Comparison of ENCODE assay signal across 7 mouse cellular contexts in genomic region chr2:140170803-140171553, GRCm38 (mm10). TPM values are rescaled to one million over a fixed set of nuclear protein-coding genes. Genes with fewer than 3 reads are reported as not detected.
DNase-seq lines count a peak whose midpoint lies in the region; ATAC-seq and TF ChIP-seq lines count a peak whose summit lies in the region.

No protein-coding gene starts in this region.

- H3K9ac ChIP-seq in lung, postnatal 0 days (replicated peaks; ENCODE audit: low read depth): peak overlapping the region; percentile 76
- peak overlapping the region; percentile 86 for H3K9ac ChIP-seq in liver, embryonic 16.5 days (ENCODE audit: low read depth, low read length)

- no peaks in the 10 kb centered on the region for H3K27me3 ChIP-seq in lung, postnatal 0 days (replicated peaks; ENCODE audit: insufficient read depth, low read length)
- H3K27me3 ChIP-seq in liver, embryonic 16.5 days (ENCODE audit: control insufficient read depth, insufficient read depth, low read depth, low read length): no peaks in the 10 kb centered on the region

- peak; percentile 47 for DNase-seq in lung, postnatal 0 days (ENCODE audit: low spot score)
- no peak for DNase-seq in lung, adult 18-20 months
- DNase-seq in c-Kit-positive CD71-positive TER-119-negative erythroid progenitor cells, embryonic 14.5 days (ENCODE audit: low read depth): peak; percentile 8
- DNase-seq in gonadal fat pad, adult 2 months (ENCODE audit: low read depth): peak; percentile 5
- DNase-seq in left cerebral cortex, postnatal 4 days: no peak
- DNase-seq in right cerebral cortex, adult 18-20 months: no peak

- 0 out of 2 replicates have a peak, but pooled peaks cover 11% of the 10 kb centered on the region for H3K4me1 ChIP-seq in lung, postnatal 0 days (ENCODE audit: insufficient read depth, low read depth, low read length)
- peaks cover 14% of the 10 kb centered on the region for H3K4me1 ChIP-seq in liver, embryonic 16.5 days (ENCODE audit: control insufficient read depth, low read depth, low read length)

- no peak for TF ChIP-seq CTCF in lung, postnatal 0 days (IDR thresholded peaks at IDR 0.05)

- H3K27ac ChIP-seq in lung, postnatal 0 days (ENCODE audit: low read length): 0 out of 2 replicates have a peak overlapping the region, but pooled peaks have one; percentile 29
- peak overlapping the region; percentile 82 for H3K27ac ChIP-seq in liver, embryonic 16.5 days (ENCODE audit: low read length)

- WGBS in lung, postnatal 0 days: 4% methylated on average over 28 of the region's 28 CpGs
- 5% methylated on average over 28 of the region's 28 CpGs for WGBS in liver, embryonic 16.5 days (ENCODE audit: insufficient replicate concordance)

- H3K9me3 ChIP-seq in lung, postnatal 0 days (ENCODE audit: low read length): no peaks in the 10 kb centered on the region
- H3K9me3 ChIP-seq in liver, embryonic 16.5 days (replicated peaks; ENCODE audit: control insufficient read depth, low read length): no peaks in the 10 kb centered on the region

- peak overlapping the region; percentile 61 for H3K4me3 ChIP-seq in lung, postnatal 0 days (ENCODE audit: low read depth, low read length)
- H3K4me3 ChIP-seq in liver, embryonic 16.5 days (ENCODE audit: low read depth, low read length): peak overlapping the region; percentile 90

- TF ChIP-seq EP300 in lung, postnatal 0 days (IDR thresholded peaks at IDR 0.05): no peak

- intact Hi-C loops in left cerebral cortex, postnatal 4 days (cut with DNase I): loop anchor here (10.0 kb wide), 1 partner anchor 224 kb away; the partner anchor contains the start of gene Macrod2

- ATAC-seq in lung, postnatal 0 days: peak; percentile 64
- peak; percentile 64 for ATAC-seq in liver, embryonic 16.5 days (ENCODE audit: low read depth)

- peak overlapping the region; percentile 76 for H3K4me2 ChIP-seq in lung, postnatal 0 days (replicated peaks; ENCODE audit: low read depth, low read length)
- peak overlapping the region; percentile 96 for H3K4me2 ChIP-seq in liver, embryonic 16.5 days (ENCODE audit: low read depth, low read length)

- no peaks in the 10 kb centered on the region for H3K36me3 ChIP-seq in lung, postnatal 0 days (ENCODE audit: insufficient read depth, low read length)
- H3K36me3 ChIP-seq in liver, embryonic 16.5 days (ENCODE audit: control insufficient read depth, insufficient read depth): peaks cover 4% of the 10 kb centered on the region

RNA-seq across cellular contexts. Expression of gene Ndufaf5, which starts 0.5 kb away (rescaled TPM):
- polyA plus RNA-seq in lung, postnatal 0 days (2015; fragmentation: Nextera tagmentation; extraction: Ambion mirVana): 9.2 and 9.4 TPM in 2 replicates
- 4.0 and 5.0 TPM in 2 replicates for polyA plus RNA-seq in gonadal fat pad, adult 2 months (2012; rRNA removed)
- polyA plus RNA-seq in liver, embryonic 16.5 days (2015; fragmentation: Nextera tagmentation; extraction: Ambion mirVana): 5.9 and 6.6 TPM in 2 replicates
- total RNA-seq in left cerebral cortex, postnatal 4 days (2021): 10 to 100 TPM; 50.1 to 55.1 TPM

RNA-seq across cellular contexts. Expression of gene Esf1, which starts 0.6 kb away (rescaled TPM):
- 12.1 and 15.1 TPM in 2 replicates for polyA plus RNA-seq in lung, postnatal 0 days (2015; fragmentation: Nextera tagmentation; extraction: Ambion mirVana)
- 0.65 and 1.5 TPM in 2 replicates for polyA plus RNA-seq in gonadal fat pad, adult 2 months (2012; rRNA removed)
- polyA plus RNA-seq in liver, embryonic 16.5 days (2015; fragmentation: Nextera tagmentation; extraction: Ambion mirVana): 7.5 and 8.9 TPM in 2 replicates
- total RNA-seq in left cerebral cortex, postnatal 4 days (2021): 10 to 100 TPM; 18.7 to 19.3 TPM

RNA-seq across cellular contexts. Expression of gene Gm17374, which starts 19.1 kb away (rescaled TPM):
- polyA plus RNA-seq in lung, postnatal 0 days (2015; fragmentation: Nextera tagmentation; extraction: Ambion mirVana): not detected in 2 replicates
- not detected in 2 replicates for polyA plus RNA-seq in gonadal fat pad, adult 2 months (2012; rRNA removed)
- not detected in 2 replicates for polyA plus RNA-seq in liver, embryonic 16.5 days (2015; fragmentation: Nextera tagmentation; extraction: Ambion mirVana)
- total RNA-seq in left cerebral cortex, postnatal 4 days (2021): not detected

Comparison
In these comparisons a context has a peak if more than half of its experiments do, and no peak if none do; other contexts are left out.
1. DNase-seq: peak in lung, postnatal 0 days (single experiment), c-Kit-positive CD71-positive TER-119-negative erythroid progenitor cells, embryonic 14.5 days (single experiment) and gonadal fat pad, adult 2 months (single experiment); none in lung, adult 18-20 months (0 of 2), left cerebral cortex, postnatal 4 days (single experiment) and right cerebral cortex, adult 18-20 months (single experiment).